Mouse (Mus musculus): ENCODE measurements at regions not wholly inside any gene's neighbourhood (a gene's known extent, or its start where the extent isn't known, plus 50 kb on each side); places are given as distances from the start of the nearest gene placed in this dataset.

DNA sequence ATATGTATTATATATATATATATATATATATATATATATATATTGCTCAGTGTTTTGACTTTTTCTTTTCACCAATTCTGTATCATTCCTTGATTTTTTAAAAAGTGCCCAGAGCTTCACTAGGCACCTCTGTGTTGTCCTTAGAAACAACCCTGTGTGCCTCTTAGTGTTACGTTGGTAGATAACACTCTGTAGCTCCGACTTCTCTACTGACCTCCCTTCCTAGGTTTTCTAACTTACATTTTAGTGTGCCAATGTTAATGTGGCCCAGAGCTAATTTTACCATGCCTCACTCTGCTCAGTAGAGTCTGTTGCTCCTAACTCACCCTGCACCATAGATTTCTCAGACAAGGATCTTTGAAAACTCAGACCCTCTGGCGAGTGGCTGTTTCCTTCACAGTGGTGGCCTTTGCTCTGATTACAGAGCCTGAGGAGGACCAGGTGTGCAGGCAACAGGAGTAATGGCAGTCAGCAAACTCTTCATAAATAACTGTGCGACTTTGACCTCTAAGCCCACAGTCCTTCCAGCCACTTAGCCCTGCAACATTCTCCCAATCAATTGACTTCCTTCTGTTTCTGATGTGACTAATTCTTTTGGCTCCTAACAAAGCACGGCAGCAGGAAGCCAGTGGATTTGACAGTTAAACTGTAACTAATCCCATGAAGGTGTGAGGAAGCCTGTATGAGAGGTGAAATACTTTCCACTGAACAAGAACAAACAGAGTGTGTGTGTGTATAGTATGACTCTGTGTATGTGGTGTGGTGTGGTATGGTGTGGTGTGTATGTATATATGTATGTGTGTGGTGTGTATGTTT lies 53.6 kb upstream of the Actr3 start:
- DNase-seq: no peak

DNA sequence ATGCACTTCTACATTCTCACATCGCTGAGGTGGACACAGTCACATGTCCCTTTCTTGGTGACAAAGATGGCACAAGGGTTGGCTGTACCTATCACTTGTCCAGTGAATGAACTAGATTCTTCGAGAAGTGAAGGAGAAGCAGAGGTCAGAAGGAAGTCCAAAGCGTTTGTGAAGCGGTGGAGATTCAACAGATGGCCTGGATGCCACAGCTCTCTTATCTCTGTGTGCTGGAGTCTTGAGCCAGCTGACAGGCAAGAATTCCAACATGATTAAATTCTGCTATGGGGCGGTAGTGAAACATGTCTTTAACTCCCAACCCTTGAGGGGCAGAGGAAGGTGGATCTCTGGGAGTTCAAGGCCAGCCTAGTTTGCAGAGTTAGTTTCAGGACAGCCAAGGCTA lies 55.5 kb upstream of the Actr3 start:
- DNase-seq: no peak

GRCm38 (mm10) chr1:125494598-125494997 lies 59.1 kb upstream of the Actr3 start:
- DNase-seq: no peak

DNA sequence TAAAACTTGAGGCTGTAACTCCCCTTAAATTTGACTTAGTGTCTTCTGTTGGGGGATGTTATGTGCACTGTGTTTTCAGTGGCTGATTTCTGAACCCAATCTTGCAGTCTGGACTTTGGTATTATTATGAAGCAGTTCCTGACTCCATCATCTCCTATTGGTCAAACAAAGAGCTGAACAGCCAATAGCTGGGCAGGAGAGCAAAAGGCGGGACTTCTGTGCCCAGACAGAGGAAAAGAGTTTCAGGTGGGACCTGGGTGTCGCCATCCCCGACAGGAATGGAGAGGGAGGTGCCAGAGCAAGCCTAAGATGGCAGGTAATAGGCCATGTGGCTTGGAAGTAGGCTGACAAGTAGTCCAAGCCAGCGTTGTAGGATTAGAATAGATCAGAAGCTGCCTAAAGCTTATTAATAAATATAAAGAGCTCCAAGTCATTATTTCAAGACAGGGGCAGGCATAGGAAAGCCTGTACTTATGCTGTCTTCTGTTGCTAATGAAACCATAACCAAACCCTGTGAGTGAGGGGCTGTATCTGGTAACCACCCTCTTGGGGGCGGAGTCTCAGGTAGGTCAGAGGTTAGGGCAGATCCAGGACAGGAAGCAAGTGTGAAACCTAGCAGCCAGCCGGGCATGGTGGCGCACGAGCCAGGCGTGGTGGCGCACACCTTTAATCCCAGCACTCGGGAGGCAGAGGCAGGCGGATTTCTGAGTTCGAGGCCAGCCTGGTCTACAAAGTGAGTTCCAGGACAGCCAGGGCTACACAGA lies 60.0 kb upstream of the Actr3 start:
- no peak for DNase-seq

GRCm38 (mm10) chr1:125497006-125497405 lies 61.5 kb upstream of the Actr3 start:
- DNase-seq: no peak

DNA sequence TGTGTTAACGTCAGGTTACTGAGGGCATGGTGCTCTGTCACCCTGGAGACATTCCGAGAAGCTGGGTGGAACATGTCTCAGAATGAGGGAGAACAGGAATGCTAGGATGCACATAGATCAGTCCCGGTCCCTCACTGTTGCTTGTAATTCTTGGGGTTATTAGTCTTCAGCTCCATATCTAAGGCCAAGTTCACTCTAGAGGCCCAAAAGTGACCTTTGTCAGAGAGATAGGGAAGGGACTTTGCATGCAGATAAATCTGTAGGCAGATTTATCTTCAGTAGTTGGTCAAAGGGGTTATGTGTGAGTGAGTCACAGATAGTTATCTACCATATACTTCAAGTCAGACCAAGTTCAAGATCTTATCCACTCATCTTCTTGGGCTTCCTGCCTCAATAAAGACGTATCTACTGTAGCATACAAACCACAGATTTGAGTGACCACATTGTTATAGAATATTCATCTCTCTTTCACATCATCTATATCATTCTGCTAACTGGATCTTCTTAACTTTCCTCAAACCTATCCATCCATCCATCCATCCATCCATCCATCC lies 58.4 kb upstream of the Slc35f5 start:
- DNase-seq: no peak

DNA sequence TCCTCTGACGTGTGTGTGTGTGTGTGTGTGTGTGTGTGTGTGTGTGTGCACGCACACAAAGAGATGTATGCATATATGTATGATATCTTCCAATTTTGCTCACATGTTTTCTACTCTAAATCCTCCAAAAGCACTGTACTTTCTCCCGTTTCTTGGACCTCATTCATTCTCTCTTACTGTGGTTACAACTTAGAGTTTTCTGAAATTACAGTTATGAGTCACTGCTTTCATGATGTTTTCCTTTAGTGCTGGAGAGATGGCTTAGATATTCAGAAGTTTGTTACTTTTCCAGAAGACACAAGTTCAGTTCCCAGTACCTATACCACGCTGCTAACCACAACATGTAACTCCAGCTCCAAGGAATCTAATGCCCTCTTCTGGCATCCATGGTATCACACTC lies 56.5 kb upstream of the Slc35f5 start:
- no peak for DNase-seq

DNA sequence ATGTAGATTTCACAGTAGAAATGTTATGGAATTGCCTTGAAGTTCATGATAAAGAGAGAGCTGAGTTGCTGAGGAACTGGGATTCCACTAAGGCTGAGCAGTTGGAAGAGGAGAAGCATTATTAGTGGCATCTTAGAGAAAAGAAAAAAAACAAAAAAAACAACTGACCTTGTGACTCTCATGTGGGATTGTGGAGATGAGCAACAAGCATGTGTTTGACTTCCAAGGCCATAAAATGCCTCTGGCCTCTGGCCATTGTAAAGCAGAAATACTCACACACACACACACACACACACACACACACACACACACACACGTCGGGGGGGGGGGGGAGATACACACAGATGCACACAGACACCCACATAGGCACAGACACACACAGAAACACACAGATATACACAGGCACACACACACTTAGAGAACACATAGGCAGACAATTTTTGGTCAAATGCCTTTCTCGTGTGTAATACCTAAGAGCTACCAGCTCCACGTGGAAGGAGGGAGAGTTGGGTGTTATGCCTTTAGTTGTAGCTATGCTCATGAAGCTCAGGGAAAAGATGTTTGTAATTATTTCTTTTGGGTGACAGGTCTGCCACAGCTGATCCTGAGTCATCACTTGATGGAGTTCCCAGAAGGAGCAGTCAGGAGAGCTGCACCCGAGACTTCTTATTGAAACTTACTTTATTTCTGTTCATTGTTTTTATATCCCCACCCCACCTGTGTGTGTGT lies 52.4 kb upstream of the Slc35f5 start:
- peak; percentile 50 for DNase-seq

DNA sequence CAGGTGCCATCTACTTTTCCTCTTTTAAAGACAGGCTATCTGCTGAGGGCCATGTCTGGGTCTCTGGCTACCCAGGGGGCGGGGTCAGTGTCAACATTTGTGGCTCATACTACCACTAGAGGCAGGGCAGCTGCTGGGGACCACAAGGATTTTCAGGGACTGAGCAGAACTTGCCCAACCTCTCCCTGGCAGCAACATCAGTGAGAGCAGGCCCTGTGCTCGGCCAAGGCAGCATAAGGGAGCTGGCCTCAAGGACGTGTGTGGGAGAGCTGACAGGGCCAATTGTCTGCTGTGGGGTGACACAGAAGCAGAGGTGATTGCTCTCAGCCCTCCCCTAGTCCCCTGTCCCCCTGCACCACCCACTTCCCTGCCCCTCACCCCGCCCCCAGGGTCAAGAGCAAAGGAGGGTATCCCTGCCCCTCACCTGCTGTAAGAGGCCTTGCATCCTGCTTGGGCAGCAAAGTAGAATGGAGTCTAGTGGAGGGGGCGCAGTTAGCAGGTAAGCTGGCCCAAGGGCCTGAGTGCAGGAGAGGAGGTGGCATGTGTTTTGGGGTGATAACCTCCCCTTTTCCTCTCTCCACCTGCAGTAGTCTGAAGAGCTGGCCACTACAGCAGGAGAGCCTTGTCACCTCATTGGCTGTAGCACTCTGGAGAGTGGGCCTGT lies 51.7 kb upstream of the Slc35f5 start:
- peak; percentile 80 for DNase-seq

Measured in adrenal gland, adult 2 months (tissue).